In the genomic region with DNA sequence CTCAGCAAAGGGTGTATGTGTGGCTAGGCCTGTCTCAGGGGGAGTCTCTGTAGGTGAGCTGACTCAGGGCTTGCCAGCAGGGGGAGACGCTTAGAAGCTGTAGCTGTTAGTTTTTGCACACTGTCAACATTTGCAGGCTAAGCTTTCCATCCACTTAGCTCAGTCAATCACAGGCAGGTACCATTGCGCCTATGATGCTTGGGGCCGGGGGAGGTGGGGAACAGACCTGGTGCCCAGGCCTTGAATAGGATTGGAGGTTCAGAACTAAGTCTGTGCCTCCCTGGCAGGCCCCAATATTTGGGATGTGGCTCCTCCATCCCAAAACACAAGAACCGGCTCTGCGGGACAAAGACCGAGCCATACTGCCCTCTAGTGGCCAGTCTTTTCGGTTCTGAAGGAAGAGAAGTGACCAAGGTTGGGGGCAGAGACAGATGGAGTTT, we compare ENCODE assay signal across 9 mouse cellular contexts. TPM values are rescaled to one million over a fixed set of nuclear protein-coding genes. Genes with fewer than 3 reads are reported as not detected.
DNase-seq lines count a peak whose midpoint lies in the region; ATAC-seq and TF ChIP-seq lines count a peak whose summit lies in the region.
"Had no signal": no experiment of that assay in that cellular context is flagged by ENCODE, and none has a peak within 500 bp of the region (broad histone marks: within the 10 kb centered on the region; RNA-seq: fewer than 3 reads in every experiment).

No protein-coding gene starts in this region.

- 3% methylated on average over 7 of the region's 7 CpGs for WGBS in kidney, adult 2 months
- 2% methylated on average over 7 of the region's 7 CpGs for WGBS in kidney, embryonic 14.5 days
- WGBS in midbrain, embryonic 11.5 days, result under 1% methylated on average over 7 of the region's 7 CpGs

- peak; percentile 71 for DNase-seq in kidney, adult 2 months
- DNase-seq in Muller cell, postnatal 12 days (ENCODE audit: inconsistent ontology term), result peak; percentile 64
- peak; percentile 83 for DNase-seq in gastrocnemius, postnatal 10 days
- DNase-seq in kidney, postnatal 14 days, result peak; percentile 78
- DNase-seq in midbrain, embryonic 11.5 days (ENCODE audit: low spot score, missing footprints), result peak; percentile 98
- peak; percentile 73 for DNase-seq in splenic B cell, adult 2 months (ENCODE audit: low read depth, low spot score)

- no peaks in the 10 kb centered on the region; the same call in 1 of the 2 replicates for H3K4me1 ChIP-seq in kidney, adult 2 months (ENCODE audit: control insufficient read depth, insufficient read depth, low read length)
- peaks cover 12% of the 10 kb centered on the region; the same call in 1 of the 2 replicates for H3K4me1 ChIP-seq in kidney, embryonic 14.5 days (ENCODE audit: control insufficient read depth, insufficient read depth, low read length)
- H3K4me1 ChIP-seq in midbrain, embryonic 11.5 days (ENCODE audit: control insufficient read depth, insufficient read depth, low read length), result peaks cover 18% of the 10 kb centered on the region

- H3K36me3 ChIP-seq in kidney, adult 2 months (ENCODE audit: control insufficient read depth, insufficient read depth, low read length), result no peaks in the 10 kb centered on the region
- H3K36me3 ChIP-seq in kidney, embryonic 14.5 days (ENCODE audit: control insufficient read depth, insufficient read depth, low read length), result no peaks in the 10 kb centered on the region
- H3K36me3 ChIP-seq in midbrain, embryonic 11.5 days (ENCODE audit: control insufficient read depth, insufficient read depth, low read length), result no peaks in the 10 kb centered on the region
- no peaks in the 10 kb centered on the region for H3K36me3 ChIP-seq in splenic B cell, adult 2 months (ENCODE audit: control insufficient read depth, insufficient read depth, low read length, poor library complexity, severe bottlenecking)

- no peaks in the 10 kb centered on the region for H3K9me3 ChIP-seq in kidney, embryonic 14.5 days (ENCODE audit: control insufficient read depth, low read length)
- no peaks in the 10 kb centered on the region for H3K9me3 ChIP-seq in midbrain, embryonic 11.5 days (ENCODE audit: control insufficient read depth, low read length)

- H3K27me3 ChIP-seq in kidney, adult 2 months (replicated peaks; ENCODE audit: control insufficient read depth, insufficient read depth, low read length), result peaks cover 4% of the 10 kb centered on the region; the same call in 1 of the 2 replicates
- peaks cover 23% of the 10 kb centered on the region for H3K27me3 ChIP-seq in kidney, embryonic 14.5 days (ENCODE audit: control insufficient read depth, insufficient read depth, low read length)
- no peaks in the 10 kb centered on the region for H3K27me3 ChIP-seq in midbrain, embryonic 11.5 days (ENCODE audit: control insufficient read depth, insufficient read depth, low read length)
- H3K27me3 ChIP-seq in splenic B cell, adult 2 months (ENCODE audit: control insufficient read depth, insufficient read depth, low read length, poor library complexity, severe bottlenecking), result no peaks in the 10 kb centered on the region; the same call in 1 of the 2 replicates

- no peak overlapping the region for H3K4me2 ChIP-seq in kidney, embryonic 14.5 days (replicated peaks; ENCODE audit: low read depth, low read length)
- H3K4me2 ChIP-seq in midbrain, embryonic 11.5 days, result no peak overlapping the region

- TF ChIP-seq CTCF in kidney, adult 2 months (conservative IDR thresholded peaks at IDR 0.05; ENCODE audit: insufficient read depth, insufficient read length, low read depth, low read length), result peak; percentile 77

- H3K4me3 ChIP-seq in kidney, adult 2 months (ENCODE audit: insufficient read depth, low read depth, low read length), result no peak overlapping the region
- no peak overlapping the region for H3K4me3 ChIP-seq in kidney, embryonic 14.5 days (ENCODE audit: low read length)
- H3K4me3 ChIP-seq in midbrain, embryonic 11.5 days (ENCODE audit: low read depth, low read length), result no peak overlapping the region

- H3K27ac ChIP-seq in kidney, adult 2 months (ENCODE audit: insufficient read depth, low read depth, low read length), result no peak overlapping the region
- no peak overlapping the region for H3K27ac ChIP-seq in kidney, embryonic 14.5 days (ENCODE audit: low read depth, low read length)
- H3K27ac ChIP-seq in midbrain, embryonic 11.5 days (ENCODE audit: low read depth, low read length), result no peak overlapping the region

- no peak for ATAC-seq in kidney, embryonic 14.5 days (ENCODE audit: low FRiP score, low TSS enrichment)
- peak; percentile 35; the same call in 1 of the 2 replicates for ATAC-seq in common myeloid progenitor, adult 5-6 weeks (replicated peaks; ENCODE audit: low read depth, poor library complexity, severe bottlenecking)
- no peak for ATAC-seq in midbrain, embryonic 11.5 days (ENCODE audit: low FRiP score)

- no peak overlapping the region for H3K9ac ChIP-seq in kidney, embryonic 14.5 days (ENCODE audit: low read depth, low read length)
- 0 out of 2 replicates have a peak overlapping the region, but pooled peaks have one; percentile 24 for H3K9ac ChIP-seq in midbrain, embryonic 11.5 days (ENCODE audit: low read length)

- no peak for TF ChIP-seq POLR2A in kidney, adult 2 months (IDR thresholded peaks at IDR 0.05; ENCODE audit: low read depth, low read length)

RNA-seq across cellular contexts. Expression of gene Dpf1, which starts 2.6 kb away (rescaled TPM):
- polyA plus RNA-seq in kidney, adult 2 months (2012; rRNA removed), result 0.07 and 0.11 TPM in 2 replicates
- polyA plus RNA-seq in kidney, embryonic 14.5 days (2014; fragmentation: Nextera tagmentation; extraction: Ambion mirVana), result 4.5 and 5.5 TPM in 2 replicates
- total RNA-seq in common myeloid progenitor, adult 5-6 weeks (2017), result 3.2 TPM in 1 of 2 replicates, not detected in the other
- total RNA-seq in gastrocnemius, postnatal 10 days (2021), result 1 to 10 TPM; 3.4 to 3.8 TPM
- polyA plus RNA-seq in midbrain, embryonic 11.5 days (2014; fragmentation: Nextera tagmentation; extraction: Ambion mirVana), result 59.9 and 62.9 TPM in 2 replicates

RNA-seq across cellular contexts. Expression of gene Ppp1r14a, which starts 12.0 kb away (rescaled TPM):
- 12.3 and 16.1 TPM in 2 replicates for polyA plus RNA-seq in kidney, adult 2 months (2012; rRNA removed)
- polyA plus RNA-seq in kidney, embryonic 14.5 days (2014; fragmentation: Nextera tagmentation; extraction: Ambion mirVana), result 19.3 and 27.7 TPM in 2 replicates
- not detected in 2 replicates for total RNA-seq in common myeloid progenitor, adult 5-6 weeks (2017)
- 10 to 100 TPM; 11.8 to 13.3 TPM for total RNA-seq in gastrocnemius, postnatal 10 days (2021)
- polyA plus RNA-seq in midbrain, embryonic 11.5 days (2014; fragmentation: Nextera tagmentation; extraction: Ambion mirVana), result 21.6 and 21.8 TPM in 2 replicates

RNA-seq across cellular contexts. Expression of gene Spint2, which starts 19.4 kb away (rescaled TPM):
- polyA plus RNA-seq in kidney, adult 2 months (2012; rRNA removed), result 421 and 474 TPM in 2 replicates
- polyA plus RNA-seq in kidney, embryonic 14.5 days (2014; fragmentation: Nextera tagmentation; extraction: Ambion mirVana), result 198 and 239 TPM in 2 replicates
- total RNA-seq in common myeloid progenitor, adult 5-6 weeks (2017), result 25.3 and 28.6 TPM in 2 replicates
- total RNA-seq in gastrocnemius, postnatal 10 days (2021), result 1 to 10 TPM; 6.6 to 8.2 TPM
- 16.5 and 18.3 TPM in 2 replicates for polyA plus RNA-seq in midbrain, embryonic 11.5 days (2014; fragmentation: Nextera tagmentation; extraction: Ambion mirVana)

RNA-seq across cellular contexts. Expression of gene 2200002D01Rik, which starts 52.9 kb away (rescaled TPM):
- 4.6 and 7.2 TPM in 2 replicates for polyA plus RNA-seq in kidney, adult 2 months (2012; rRNA removed)
- 5.2 and 8.3 TPM in 2 replicates for polyA plus RNA-seq in kidney, embryonic 14.5 days (2014; fragmentation: Nextera tagmentation; extraction: Ambion mirVana)
- total RNA-seq in common myeloid progenitor, adult 5-6 weeks (2017), result 1.8 and 12.1 TPM in 2 replicates
- 1 to 10 TPM in 1 of 2 experiments, under 1 TPM in 1; 0.72 to 1.3 TPM for total RNA-seq in gastrocnemius, postnatal 10 days (2021)
- polyA plus RNA-seq in midbrain, embryonic 11.5 days (2014; fragmentation: Nextera tagmentation; extraction: Ambion mirVana), result 2.4 and 2.7 TPM in 2 replicates
- total RNA-seq: left cerebral cortex, postnatal 10 days had no signal

Comparison
In these comparisons a context has a peak if more than half of its experiments do, and no peak if none do; other contexts are left out.
1. RNA of gene Spint2, which starts 19.4 kb away (polyA plus RNA-seq): 421 to 474 TPM in kidney, adult 2 months and 198 to 239 TPM in kidney, embryonic 14.5 days; 16.5 to 18.3 TPM in midbrain, embryonic 11.5 days; every median in the first group is over 10 times any median in the second.
2. Peak in every context shown above with its lines, with median percentiles within 50 percentile points of each other: DNase-seq.